Mouse (Mus musculus) bone marrow, adult 2 months (tissue): ENCODE data around the gene Gm13271.

ENCODE experiments used
- CTCF ChIP-seq: fragments of 200-500 bp; IDR thresholded peaks from 2 replicates; pipeline ENCODE4 v1.5.1; 2011; ENCODE audit warnings: low read length, control low read depth; ENCODE audit not compliant: control insufficient read depth, insufficient read depth
- POLR2A ChIP-seq: fragments of 200-500 bp; IDR thresholded peaks from 2 replicates; pipeline ENCODE4 v1.6.1; 2011; ENCODE audit warnings: low read depth, mild to moderate bottlenecking, control low read depth, low read length, borderline replicate concordance; ENCODE audit not compliant: control insufficient read depth

GRCm38 (mm10) chr4:88714281-88714680 lies 40.4 kb upstream of the Gm13271 start:
- TF ChIP-seq POLR2A (no peak), CTCF (no peak)
